Mouse (Mus musculus) erythroblast, adult 5-6 weeks (primary cell): ENCODE data around the gene Ptprq. TPM values are rescaled to one million over a fixed set of nuclear protein-coding genes. Genes with fewer than 3 reads are reported as not detected.

ENCODE experiments used
- ATAC-seq: replicated peaks from 2 replicates; pipeline ENCODE4 v1.8.0; 2016; ENCODE audit warnings: moderate number of reproducible peaks, mild to moderate bottlenecking, moderate TSS enrichment, inconsistent platforms; ENCODE audit not compliant: poor library complexity, low FRiP score, severe bottlenecking
- total RNA-seq, 2 experiments: library from RNA; stranded (forward) in 1 of 2; stranded (reverse) in 1 of 2; fragments of 150-400 nt in 1 of 2; fragments of 200-764, 138-1000 nt in 1 of 2; gene quantifications; 2 replicates each; pipeline versions ENCODE4 v1.2.3 to v1.2.4; 2015 to 2017; ENCODE audit warnings: low replicate concordance in 2 of 2

Gene Ptprq
- total RNA-seq (2015; ENCODE audit: low replicate concordance): not detected in 2 replicates
- not detected in 2 replicates for total RNA-seq (2017; ENCODE audit: low replicate concordance)

DNA sequence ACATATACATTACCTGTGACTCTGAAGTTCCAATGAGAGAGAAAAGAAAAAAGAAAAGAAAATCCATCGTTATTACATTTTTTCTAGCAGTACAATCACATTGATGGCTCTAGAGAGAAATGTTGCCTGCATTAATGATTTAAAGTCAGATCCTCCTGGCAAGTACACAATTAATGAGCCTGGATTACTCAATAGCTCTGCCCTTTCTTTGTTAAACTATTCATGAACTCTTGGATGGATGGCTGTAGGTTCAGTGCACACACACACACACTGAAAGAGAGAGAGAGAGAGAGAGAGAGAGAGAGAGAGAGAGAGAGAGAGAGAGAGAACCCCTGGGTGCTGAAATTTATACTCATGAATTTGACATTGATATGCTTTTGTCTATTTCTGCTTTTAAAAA, at the start of gene Ptprq:
Gene Ptprq (minus strand): TSS at position 246 of the 400 bp plus-strand sequence.
- ATAC-seq: no peak

DNA sequence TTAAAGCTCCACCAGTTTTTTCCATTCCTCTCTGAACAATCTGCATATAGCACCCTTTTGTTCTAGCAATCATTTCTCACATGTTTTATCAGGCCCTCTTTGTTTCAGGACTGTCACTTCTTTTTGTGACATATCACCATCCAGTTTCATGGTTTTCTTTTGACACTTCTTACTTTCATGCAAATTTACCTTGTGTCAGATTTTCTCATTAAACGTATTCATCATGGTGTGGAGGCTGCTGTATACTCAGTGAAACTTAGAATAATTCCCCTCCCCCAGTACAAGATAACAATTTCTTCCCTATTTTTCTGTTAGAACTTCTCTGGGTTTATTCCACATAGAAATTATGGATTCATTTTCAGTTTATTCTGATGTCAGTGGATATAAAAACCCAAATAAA, 39.8 kb upstream of the Ptprq start:
- no peak for ATAC-seq

DNA sequence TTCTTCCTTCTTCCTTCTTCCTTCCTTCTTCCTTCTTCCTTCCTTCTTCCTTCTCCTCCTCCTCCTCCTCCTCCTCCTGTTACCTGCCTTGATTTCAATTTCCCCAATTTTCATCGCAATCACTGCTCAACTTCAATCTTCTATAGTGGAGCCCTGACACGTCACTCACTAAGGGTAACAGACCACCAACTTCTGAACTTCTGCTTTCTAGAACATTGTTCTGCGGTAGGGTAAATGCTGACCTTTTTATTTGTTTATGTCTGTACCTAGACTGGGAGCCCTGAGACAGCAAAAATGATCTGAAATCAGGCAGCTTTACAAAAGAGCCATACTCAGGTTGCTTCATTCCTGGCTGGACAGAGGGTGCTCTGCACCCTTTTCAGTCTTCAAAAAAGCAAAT, 33.6 kb upstream of the Ptprq start:
- no peak for ATAC-seq

DNA sequence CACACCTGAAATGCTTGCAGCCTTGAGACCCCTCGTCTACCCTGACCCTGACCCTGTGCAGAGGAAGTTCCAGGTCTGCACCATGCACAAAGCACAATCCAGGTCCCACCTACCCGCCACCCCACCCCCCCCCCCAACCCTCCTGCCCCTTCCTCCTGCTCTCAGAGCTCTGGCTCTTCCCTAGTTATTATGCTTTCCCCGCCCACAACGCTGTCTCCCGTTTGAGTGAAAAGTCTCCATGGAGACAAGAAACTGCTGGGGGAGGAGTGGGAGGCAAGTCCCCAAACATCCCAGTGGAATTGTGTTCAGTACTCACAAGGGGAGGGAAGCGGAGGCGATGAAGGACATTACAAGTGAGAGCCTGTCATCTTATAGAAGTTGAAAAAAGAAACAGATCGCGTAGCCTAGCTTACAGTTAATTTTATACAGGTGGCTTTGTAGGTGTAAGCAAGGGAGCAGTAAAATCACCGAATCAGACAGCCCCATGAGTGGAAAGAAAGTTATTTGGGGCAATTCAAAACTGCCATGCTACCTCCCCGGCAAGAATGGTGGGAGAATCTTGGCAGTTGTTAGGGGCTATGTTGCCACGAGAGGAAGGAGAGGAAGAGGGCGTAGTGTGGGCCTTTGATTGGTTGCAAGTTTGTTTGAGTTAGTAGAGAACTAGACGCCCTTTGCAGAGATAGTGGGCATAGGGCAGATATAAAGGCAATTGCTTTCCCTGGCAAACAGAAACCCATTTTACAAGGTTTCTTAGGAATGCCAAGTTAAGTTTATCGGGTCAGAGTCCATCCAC, 32.7 kb upstream of the Ptprq start:
- no peak for ATAC-seq

DNA sequence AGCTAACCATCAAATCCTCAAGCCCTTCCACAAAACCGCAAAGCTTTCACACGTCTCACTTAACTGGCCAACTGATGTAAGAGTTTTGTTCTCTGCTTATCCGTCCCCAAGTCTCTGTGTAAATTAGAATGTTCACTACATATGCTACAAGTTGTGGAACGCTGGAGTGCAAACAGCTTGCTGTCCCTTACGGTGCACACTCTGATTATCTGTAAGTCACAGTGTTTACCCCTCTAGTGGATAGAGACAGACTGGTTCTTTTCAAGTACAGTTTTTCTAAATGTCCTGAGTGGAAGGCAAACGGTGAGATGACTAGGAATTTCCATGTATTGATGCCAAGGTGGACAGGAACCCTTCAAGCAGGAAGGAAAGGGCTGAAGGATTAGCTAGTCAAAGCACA, 32.1 kb upstream of the Ptprq start:
- no peak for ATAC-seq

DNA sequence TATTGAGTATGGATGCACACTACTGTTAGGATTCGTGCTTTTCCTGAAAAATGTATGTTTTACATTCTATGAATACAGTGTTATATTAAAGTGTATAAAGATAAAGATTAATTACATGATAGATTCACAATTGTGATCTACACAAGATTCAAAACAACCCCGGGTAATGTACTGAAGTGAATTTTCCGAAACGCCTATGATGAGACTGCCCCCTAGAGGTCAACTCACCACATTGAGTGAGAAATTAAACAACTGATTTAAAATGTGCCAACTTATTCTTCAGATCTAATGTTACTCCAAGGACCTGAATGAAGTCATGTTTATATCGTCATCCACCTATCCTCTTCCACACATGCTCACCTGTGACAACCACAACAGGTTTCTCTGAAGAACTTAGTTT, 27.7 kb upstream of the Ptprq start:
- no peak for ATAC-seq

DNA sequence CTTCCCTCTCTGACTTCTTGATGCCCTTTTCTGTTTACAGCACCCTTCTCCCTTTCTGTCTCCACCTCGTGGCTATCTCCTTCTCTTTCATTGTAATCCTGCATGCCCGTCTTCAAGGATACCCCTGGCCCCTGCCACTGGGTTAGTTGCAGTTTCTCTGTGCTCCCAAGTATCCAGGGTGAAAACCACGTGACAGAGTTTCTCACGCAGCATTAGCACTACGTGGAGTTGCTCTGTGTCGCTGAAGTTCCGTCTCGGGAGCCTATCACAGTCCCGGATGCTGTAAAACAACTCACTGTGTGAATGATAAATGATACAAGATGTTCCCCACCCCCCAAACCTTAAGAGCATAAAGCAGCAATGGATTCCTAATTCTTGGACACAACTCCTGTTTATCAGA, 26.9 kb upstream of the Ptprq start:
- no peak for ATAC-seq

DNA sequence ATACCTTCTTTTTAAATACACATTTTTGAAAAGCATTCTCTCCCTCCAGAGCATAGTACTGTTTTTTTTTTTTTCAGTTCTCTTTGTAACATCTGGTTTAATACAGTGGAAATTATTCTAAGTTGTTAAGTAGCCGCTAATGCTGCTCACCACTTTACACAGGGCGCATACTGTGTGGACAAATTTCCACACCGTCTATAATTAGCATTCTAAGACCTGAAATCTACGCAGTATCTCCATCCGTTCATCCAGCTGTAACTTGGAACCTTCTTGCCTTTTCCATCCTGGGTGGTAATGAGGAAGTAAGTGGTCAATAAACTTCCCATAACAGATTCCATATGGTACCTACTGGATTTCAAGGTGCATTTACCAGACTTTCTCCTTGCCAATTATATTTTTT, 20.0 kb upstream of the Ptprq start:
- no peak for ATAC-seq

DNA sequence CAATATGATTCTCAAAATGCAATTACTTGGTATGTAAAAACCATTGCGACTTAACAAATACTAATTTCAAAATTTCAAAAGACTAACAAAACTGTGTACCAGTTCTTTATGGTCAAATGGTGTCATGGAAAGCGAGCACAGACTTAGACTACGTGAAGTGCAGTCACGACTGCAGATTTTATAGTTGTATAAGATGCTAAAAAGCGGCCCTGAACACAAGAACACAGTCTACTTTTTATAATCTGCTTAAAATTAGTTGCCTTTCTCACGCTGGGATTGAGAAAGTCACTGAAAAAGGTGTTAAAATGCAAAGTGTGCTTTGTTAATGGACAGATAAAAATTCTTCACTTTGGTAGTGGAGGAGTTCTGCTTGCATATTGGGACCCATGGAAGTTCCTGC, 17.9 kb upstream of the Ptprq start:
- ATAC-seq: no peak

DNA sequence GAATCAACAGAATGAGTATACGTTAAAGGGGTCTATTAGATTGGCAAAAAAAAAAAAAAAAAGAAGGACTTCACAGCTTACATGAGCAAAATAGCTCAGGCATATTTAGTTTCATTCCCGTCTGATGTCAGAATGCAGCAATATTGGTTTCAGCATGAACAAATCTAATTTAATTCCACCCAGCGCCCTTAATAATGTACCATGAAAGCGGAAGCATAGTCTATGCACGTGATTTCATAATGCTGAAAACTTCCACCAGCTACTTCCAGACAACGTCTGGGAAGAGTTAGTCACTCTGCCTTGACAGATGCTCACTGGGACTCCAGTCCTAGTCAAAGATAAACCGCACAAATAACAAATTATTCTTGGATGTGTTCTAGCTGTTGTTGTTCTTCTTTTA, 15.6 kb upstream of the Ptprq start:
- no peak for ATAC-seq

DNA sequence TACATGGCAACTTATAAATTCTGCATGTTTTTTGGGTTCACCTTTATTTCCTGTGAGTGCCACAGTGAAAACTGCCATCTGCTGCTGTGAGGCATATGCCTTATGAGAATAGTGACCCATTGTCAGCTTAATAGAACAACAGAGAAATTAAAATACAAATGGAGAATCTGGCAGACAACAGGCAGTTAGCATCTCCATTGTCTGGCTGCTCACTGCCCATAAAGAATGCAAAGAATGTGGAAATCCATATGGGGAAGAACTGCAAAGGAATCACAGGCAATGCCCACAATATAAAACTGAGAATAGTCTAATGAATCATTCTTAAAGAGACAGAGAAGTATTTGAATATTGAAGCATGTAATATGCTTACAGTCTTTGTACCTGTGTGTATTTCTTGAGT, 14.5 kb upstream of the Ptprq start:
- no peak for ATAC-seq

DNA sequence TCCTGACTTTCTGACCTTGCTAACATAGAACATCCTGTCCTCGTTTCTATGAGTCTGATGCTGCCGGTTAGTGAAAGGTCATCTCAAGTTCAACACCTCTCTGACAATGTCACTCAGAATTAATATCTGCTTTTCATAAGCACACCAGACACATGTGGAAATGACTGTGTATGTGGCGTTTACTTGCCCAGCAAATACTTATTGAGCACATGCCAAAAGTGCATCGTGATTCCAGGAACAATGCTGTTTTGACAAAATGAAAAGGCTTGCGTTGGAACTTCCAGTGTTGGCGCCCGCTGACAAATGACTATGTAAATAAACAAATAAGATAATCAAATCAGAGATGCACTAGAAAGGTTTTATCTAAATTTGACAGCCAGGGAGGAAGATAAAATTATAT, 5.8 kb upstream of the Ptprq start:
- ATAC-seq: no peak

DNA sequence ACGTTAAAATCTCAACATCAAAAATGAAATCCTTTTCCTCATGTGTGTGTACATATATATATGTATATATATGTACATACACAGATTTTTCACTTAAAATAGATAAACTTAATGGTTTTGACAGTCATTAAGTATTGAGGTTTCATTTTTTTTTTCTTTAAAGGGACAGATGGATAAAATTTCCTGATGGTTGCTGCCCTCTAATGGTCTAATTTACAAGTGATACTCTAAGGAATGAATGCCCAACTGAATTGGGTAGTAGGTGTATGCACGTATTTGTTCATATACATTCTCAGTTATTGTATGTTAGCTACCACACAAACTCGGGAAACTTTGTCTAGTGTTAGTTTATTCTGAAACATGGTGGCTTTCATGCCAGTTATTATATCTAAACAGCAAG, 15.4 kb downstream of the Ptprq start:
- ATAC-seq: no peak

DNA sequence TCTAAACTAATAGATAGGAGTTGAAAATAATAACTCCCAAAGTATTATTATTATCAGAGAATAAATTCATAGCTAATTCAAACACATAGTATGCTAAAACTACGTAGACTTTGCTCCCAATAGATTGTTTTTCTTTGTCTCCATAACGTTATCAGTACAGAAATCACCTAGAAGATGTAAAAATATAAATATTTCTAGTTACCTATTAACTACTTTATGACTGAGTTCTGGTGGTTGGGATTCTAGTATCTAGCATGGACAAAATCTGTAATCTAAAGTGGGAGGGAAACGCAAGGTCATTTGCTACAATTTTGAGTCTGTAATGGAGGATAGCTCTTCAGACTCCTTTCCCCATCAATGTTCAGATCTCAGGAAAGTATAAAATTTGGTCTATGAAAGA, 18.9 kb downstream of the Ptprq start:
- no peak for ATAC-seq

DNA sequence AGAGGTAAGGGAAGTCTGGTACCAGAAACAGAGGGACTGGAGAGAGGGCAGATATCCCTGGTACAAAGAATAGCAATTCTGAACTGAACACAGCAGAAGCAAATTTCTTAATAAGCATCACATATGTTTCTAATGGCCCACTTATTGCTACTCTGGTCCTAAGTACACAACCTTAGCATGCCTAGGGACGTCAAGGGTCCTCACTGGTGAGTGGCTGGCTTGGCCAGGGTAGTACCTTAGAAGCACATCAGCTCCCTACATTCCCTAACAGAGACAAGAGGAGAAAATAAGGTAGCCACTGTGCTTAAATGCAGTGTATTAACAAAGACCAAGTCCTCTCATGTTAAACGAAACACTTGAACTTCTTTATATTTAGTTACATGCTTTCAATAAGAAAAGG, 21.1 kb downstream of the Ptprq start:
- ATAC-seq: no peak

DNA sequence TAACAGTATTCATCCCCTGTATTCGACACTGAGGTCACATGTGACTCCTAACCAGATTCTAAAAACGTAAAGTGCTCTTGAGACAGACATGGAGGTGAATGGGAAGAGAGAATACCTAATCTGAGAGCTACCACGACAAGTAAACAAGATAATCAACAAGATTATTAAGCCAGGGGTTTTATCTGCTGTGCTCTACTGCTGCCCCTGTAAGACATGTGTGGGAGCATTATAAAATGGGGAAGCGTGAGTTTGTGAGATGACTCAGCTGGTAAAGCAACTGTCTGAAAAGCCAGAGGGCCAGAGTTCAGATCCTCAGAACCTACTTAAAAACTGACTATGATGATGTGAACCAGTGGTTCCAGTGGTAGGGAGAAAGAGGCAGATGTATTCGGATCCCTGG, 22.7 kb downstream of the Ptprq start:
- no peak for ATAC-seq

DNA sequence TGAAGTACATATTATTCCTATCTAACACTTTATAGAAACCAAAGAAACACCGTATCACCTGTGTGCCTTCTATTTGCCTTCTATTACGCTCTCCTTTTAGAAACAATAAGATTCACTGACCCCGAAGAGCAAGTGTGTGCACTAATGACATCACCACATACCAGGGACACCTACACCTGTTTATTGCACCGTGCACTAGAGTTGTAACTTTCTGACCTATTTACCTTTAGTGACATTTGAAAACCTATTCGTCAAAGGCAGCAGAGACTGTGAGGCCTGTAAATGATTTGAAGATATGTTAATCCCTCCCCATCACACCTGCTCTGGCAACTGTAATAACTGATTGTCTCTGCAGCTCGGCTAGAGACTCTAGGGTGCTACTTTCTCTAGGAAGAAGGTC, 32.5 kb downstream of the Ptprq start:
- no peak for ATAC-seq

DNA sequence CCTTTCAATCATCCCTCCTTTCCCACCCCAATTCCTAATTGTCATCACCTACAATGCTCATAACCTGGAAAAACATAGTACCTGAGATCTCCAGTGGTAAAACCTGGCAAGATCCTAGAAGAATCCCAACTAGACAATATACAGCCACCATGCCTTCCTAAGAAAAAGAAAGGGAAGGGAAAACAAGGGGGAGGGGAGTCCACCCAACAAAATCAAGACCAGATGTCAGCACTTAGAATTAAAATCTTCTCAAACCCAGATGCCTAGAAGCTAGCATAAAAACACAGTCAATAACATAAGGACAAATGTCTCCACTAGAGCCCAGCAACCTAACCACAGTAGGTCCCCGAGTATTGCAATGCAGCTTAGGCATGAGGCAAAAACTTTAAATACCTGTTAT, 43.9 kb downstream of the Ptprq start:
- no peak for ATAC-seq

DNA sequence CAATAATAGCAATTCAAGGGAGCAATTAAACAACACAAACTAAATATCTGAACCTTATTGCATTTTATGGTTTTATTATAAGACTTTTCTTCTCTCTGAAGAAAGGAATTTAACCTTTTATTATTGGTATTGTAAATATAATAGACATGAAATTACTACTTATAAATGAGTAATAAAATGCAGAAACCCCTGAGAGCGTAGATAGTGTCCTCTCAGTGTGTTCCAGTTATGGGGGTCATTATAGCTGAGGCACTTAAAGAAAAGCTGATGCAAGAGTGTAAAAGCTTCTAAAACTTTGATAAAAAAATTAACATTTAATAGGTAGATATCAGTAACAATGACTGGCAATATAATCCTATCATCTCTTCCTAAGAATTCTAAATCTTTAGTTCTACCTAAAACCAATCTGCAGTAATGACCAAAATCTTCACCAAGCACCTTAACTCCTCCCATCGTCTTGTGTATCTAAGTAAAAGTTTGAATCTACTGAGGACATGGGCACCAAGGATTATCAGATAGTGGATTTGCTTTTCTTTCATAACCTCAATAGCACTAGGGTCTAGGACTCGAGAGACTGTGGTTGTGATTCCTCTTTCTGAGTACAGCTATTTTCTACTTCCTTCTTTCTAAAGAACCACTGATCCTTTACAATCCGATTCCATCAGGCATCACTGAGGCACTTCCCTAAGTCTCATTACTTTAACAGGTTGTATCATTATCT, 51.3 kb downstream of the Ptprq start:
- ATAC-seq: no peak

DNA sequence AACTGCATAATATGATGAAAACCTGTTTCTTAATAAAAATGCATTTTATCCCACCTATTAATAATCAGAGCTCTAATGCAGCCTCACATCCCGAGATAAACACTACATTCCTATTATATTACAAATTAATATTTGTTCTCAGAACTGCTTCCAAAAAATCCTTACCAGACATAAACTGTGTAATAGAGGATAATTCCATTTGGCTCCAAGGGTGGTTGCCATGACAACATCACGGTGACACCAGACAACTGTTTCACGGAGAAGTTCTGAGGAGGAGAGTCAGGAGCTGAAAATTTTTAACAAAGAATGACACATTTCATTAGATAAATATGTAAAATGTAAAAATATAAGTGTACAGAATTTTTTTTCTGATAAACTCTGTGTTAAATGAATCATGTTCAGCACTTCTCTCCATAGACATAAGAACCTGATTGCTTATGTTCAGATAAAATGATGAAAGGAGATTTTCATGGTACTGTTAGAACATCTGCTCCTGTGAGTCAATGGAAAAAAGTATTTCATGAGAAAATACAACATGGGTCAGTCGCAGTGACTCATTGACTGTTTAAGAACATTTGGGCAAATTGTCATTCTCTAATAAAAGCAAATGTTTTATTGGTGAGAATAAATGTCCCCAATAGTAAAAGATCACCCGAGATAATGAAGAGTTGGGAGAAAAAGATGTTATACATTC, 57.3 kb downstream of the Ptprq start:
- no peak for ATAC-seq

DNA sequence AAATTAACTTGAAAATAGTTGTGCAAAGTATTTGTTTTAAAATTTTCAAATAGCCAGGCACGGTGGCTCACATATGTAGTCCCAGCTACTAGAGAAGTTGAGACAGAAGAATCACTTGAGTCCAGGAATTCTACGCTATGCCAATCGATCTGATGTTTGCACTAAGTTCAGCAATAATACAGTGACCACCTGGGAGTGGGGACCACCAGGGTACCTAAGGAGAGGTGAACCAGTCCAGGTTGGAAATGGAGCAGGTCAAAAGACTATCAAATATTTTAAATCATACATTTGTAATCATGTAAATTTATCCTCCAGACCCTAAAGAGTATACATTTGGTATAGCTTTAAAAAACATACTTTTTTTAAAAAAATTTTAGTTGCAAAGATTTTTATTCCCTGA, 57.9 kb downstream of the Ptprq start:
- ATAC-seq: no peak
